Mouse (Mus musculus) kidney, adult 9 months (tissue): ENCODE data around the gene Kcnq1.

Experiments used
- DNase-seq: peaks from one replicate; pipeline ENCODE4 v3.0.0; 2022

Gene Kcnq1

GRCm38 (mm10) chr7:143469946-143470345 is 363.8 kb downstream of the Kcnq1 start:
- DNase-seq = peak; percentile 73

- peak; percentile 90 for DNase-seq
Measured at GRCm38 (mm10) chr7:143473347-143474101, 367.4 kb downstream of the Kcnq1 start, which contains the start of gene Slc22a18. Slc22a18 (plus strand) TSS chr7:143473736.

- DNase-seq = peak; percentile 83
Measured at GRCm38 (mm10) chr7:143474811-143475210, 368.6 kb downstream of the Kcnq1 start.

- peak; percentile 92 for DNase-seq
Measured at GRCm38 (mm10) chr7:143475876-143476275, 369.7 kb downstream of the Kcnq1 start.
